ENCODE assay signal across 8 mouse cellular contexts in the genomic region with DNA sequence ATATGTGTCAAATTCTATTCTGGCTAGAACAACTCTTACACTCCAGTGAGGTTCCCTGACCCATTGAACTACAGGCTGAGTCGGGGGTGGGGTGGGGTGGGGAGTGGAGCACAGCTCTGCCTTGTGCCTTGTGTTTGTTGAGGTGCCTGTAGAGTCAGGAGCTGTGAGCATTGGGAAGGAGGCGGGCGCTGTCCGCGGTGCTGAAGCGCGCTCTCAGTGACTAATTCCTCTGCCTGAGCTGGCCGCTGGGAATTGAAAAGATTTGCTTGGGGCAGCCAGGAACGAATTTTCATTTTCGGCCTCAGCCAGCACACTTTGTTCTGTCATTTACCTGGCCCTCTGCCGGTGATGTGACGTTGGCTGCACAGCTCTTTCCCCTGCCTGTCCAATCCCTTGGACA. TPM values are rescaled to one million over a fixed set of nuclear protein-coding genes. Genes with fewer than 3 reads are reported as not detected.
DNase-seq lines count a peak whose midpoint lies in the region; ATAC-seq and TF ChIP-seq lines count a peak whose summit lies in the region.

No protein-coding gene starts in this region.

- H3K27me3 ChIP-seq in embryonic facial prominence, embryonic 10.5 days (replicated peaks; ENCODE audit: low read depth, poor library complexity, severe bottlenecking), result peaks cover 18% of the 10 kb centered on the region; the same call in 1 of the 2 replicates
- H3K27me3 ChIP-seq in hindbrain, postnatal 0 days (ENCODE audit: insufficient read depth, low read length), result no peaks in the 10 kb centered on the region
- no peaks in the 10 kb centered on the region for H3K27me3 ChIP-seq in liver, postnatal 0 days (ENCODE audit: insufficient read depth, low read length)

- peak; percentile 34; the same call in 1 of the 2 replicates for TF ChIP-seq CTCF in hindbrain, postnatal 0 days (IDR thresholded peaks at IDR 0.05; ENCODE audit: low read depth)
- TF ChIP-seq CTCF in liver, postnatal 0 days (IDR thresholded peaks at IDR 0.05; ENCODE audit: low read depth), result no peak

- peaks cover 5% of the 10 kb centered on the region; the same call in 1 of the 2 replicates for H3K4me1 ChIP-seq in embryonic facial prominence, embryonic 10.5 days
- peaks cover 5% of the 10 kb centered on the region; the same call in 1 of the 2 replicates for H3K4me1 ChIP-seq in hindbrain, postnatal 0 days (ENCODE audit: insufficient read depth, low read length)
- H3K4me1 ChIP-seq in liver, postnatal 0 days (ENCODE audit: insufficient read depth), result no peaks in the 10 kb centered on the region

- peak; percentile 45 for DNase-seq in layer of hippocampus, adult 11-12 months (ENCODE audit: low spot score)
- no peak for DNase-seq in layer of hippocampus, adult 9-11 months
- DNase-seq in R1 (ENCODE audit: low read depth, low spot score), result peak; percentile 66
- peak; percentile 90 for DNase-seq in embryonic facial prominence, embryonic 10.5 days (ENCODE audit: low spot score)
- DNase-seq in hindbrain, postnatal 0 days (ENCODE audit: low spot score), result peak; percentile 79
- DNase-seq in liver, postnatal 0 days, result peak; percentile 76
- DNase-seq in ovary, postnatal 36 days (ENCODE audit: low spot score), result peak; percentile 82
- peak; percentile 69 to 86 for DNase-seq in urinary bladder, postnatal 4 days (ENCODE audit: low spot score in 2 of 2)

- H3K9me3 ChIP-seq in embryonic facial prominence, embryonic 10.5 days, result no peaks in the 10 kb centered on the region
- H3K9me3 ChIP-seq in hindbrain, postnatal 0 days (ENCODE audit: low read length), result no peaks in the 10 kb centered on the region
- H3K9me3 ChIP-seq in liver, postnatal 0 days (ENCODE audit: low read length), result no peaks in the 10 kb centered on the region

- H3K36me3 ChIP-seq in embryonic facial prominence, embryonic 10.5 days (replicated peaks), result no peaks in the 10 kb centered on the region
- H3K36me3 ChIP-seq in hindbrain, postnatal 0 days (ENCODE audit: insufficient read depth, low read length), result no peaks in the 10 kb centered on the region
- no peaks in the 10 kb centered on the region for H3K36me3 ChIP-seq in liver, postnatal 0 days (replicated peaks; ENCODE audit: insufficient read depth, low read length)

- peak; percentile 42 for ATAC-seq in hindbrain, postnatal 0 days
- no peak for ATAC-seq in liver, postnatal 0 days

- 6% methylated on average over 12 of the region's 12 CpGs for WGBS in embryonic facial prominence, embryonic 10.5 days
- 5% methylated on average over 12 of the region's 12 CpGs for WGBS in hindbrain, postnatal 0 days
- 5% methylated on average over 12 of the region's 12 CpGs for WGBS in liver, postnatal 0 days (ENCODE audit: insufficient replicate concordance)

- H3K27ac ChIP-seq in embryonic facial prominence, embryonic 10.5 days (replicated peaks), result no peak overlapping the region
- H3K27ac ChIP-seq in hindbrain, postnatal 0 days, result no peak overlapping the region
- no peak overlapping the region for H3K27ac ChIP-seq in liver, postnatal 0 days (ENCODE audit: low read depth)

- no peak for TF ChIP-seq EP300 in liver, postnatal 0 days (IDR thresholded peaks at IDR 0.05; ENCODE audit: low read depth)

- no peak overlapping the region for H3K9ac ChIP-seq in hindbrain, postnatal 0 days (replicated peaks; ENCODE audit: low read length)
- H3K9ac ChIP-seq in liver, postnatal 0 days (replicated peaks), result no peak overlapping the region

- H3K4me3 ChIP-seq in embryonic facial prominence, embryonic 10.5 days, result no peak overlapping the region
- H3K4me3 ChIP-seq in hindbrain, postnatal 0 days (ENCODE audit: low read length), result no peak overlapping the region
- H3K4me3 ChIP-seq in liver, postnatal 0 days (ENCODE audit: low read depth, low read length), result no peak overlapping the region

- no peak overlapping the region for H3K4me2 ChIP-seq in hindbrain, postnatal 0 days (ENCODE audit: low read depth, low read length)
- H3K4me2 ChIP-seq in liver, postnatal 0 days (ENCODE audit: low read depth, low read length), result no peak overlapping the region

RNA-seq across cellular contexts. Expression of gene Prdm11, which starts 25.7 kb away (rescaled TPM):
- 2.9 and 3.5 TPM in 2 replicates for polyA plus RNA-seq in embryonic facial prominence, embryonic 10.5 days (2016; fragmentation: Nextera tagmentation; extraction: Ambion mirVana)
- 14.9 and 15.6 TPM in 2 replicates for total RNA-seq in hindbrain, postnatal 0 days (2014; rRNA removed)
- 3.5 and 3.7 TPM in 2 replicates for polyA plus RNA-seq in hindbrain, postnatal 0 days (2015; fragmentation: Nextera tagmentation; extraction: Ambion mirVana)
- polyA plus RNA-seq in liver, postnatal 0 days (2015; fragmentation: Nextera tagmentation; extraction: Ambion mirVana), result 0.86 and 1.2 TPM in 2 replicates
